Mouse (Mus musculus): Measurements from ENCODE around the gene Stxbp3.

Gene Stxbp3

GRCm38 (mm10) chr3:108795554-108796299 lies 44.6 kb downstream of the Stxbp3 start:
- no peak for DNase-seq

DNA sequence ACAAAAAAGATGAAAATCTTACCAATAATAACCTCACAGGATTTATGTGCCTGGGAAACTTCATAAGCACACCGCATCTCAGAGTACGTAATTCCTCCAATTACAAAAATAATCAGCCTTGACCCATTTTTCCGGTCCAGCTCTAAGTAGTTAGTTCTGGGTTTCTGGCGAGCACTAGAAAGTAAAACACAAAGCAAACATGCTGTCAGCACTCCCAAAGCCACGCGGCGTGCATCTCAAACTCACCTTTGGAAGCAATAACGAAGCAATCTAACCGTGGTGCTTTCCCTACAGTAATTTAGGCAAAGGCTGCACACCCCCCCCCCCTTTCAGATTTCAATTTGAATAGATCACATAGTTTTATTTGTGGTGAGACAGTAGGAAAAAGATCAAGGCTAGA lies 45.5 kb downstream of the Stxbp3 start:
- DNase-seq: no peak

DNA sequence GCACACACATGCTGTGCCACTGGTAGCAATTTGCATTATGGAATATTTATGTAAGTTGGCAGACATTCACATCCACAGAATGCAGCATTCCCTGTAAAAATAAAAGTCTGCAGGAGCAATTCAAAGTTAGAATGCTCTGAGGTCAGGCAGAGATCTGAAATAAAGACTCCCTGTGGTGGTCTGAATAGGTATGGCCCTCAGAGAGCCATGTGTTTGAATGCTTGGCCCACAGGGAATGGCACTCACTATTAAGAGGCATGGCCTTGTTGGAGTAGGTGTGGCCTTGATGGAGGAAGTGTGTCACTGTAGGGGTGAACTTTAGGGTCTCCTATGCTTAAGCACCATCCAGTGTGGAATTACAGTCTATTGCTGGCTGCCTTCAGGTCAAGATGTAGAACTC lies 47.9 kb downstream of the Stxbp3 start:
- DNase-seq: no peak

GRCm38 (mm10) chr3:108791054-108791706 lies 49.1 kb downstream of the Stxbp3 start:
- DNase-seq: no peak

DNA sequence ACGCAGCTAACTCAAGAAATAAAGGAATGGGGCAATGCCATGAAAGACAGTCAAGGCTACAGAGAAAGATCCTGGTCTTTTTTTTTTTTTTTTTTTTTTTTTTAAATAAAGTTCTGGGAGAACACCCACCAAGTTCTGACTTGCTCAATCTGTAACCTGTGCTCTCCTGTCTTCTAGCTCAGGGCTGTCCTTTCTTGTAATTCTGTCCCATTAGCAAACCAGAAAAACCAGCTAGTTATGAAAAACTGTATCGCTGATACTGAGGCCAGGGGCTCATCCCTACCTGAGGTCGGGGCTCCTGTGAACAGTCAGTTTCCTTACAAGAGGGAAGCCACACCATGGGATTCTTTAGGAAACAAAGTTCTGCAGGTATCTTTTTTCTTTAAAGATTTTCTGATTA lies 49.8 kb downstream of the Stxbp3 start:
- DNase-seq: no peak

- no peak for DNase-seq
These were observed 51.0 kb downstream of the Stxbp3 start for GRCm38 (mm10) chr3:108789299-108789698.

DNA sequence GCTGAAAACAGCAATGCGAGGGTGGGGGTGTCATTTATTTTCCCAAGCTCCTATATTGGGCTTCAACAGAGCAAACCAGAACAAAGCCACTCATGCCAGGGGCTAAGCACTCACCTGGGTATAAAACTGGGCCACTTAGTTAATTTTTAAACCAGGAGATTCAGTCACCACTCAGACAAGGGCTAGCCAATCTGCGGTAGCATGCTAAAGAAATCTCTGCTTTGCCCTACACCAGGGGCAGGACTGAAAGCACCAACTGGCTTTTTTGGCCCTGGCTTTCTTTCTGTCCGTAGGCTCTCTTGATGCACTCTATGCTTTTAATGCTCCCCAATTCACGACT lies 51.9 kb downstream of the Stxbp3 start:
- DNase-seq: no peak

DNA sequence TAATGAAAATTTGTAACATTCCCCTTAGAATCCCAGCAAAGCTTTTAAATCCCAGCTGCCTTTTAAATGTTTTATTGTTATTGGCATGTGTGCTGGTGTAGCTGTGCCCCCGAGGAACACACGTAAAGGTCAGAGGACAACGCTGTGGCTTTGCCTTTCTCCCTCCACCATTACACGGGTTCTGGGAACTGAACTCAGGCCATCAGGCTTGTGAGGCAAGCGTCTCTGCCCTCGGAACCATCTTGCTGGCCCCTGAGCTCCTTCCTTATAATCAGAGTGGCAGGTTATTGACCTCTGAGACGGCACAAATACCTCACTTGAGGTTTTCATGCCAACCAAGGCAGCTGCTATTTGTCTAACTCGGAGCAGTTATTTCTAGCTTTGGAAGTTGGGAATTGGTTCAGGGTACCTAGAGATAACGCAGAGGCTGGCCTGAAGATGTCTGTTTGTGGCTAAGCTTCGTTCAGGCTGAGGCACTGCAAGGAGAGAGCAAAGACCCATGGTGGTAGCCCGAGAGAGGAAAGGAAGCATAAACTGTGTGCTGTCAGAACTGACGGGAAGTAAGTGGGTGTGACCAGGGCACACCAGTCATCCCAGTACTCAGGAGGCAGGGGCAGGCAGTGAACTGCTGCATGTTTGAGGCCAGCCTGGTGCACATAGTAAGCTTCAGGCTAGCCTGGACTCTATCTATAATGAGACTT lies 52.4 kb downstream of the Stxbp3 start:
- no peak for DNase-seq

DNA sequence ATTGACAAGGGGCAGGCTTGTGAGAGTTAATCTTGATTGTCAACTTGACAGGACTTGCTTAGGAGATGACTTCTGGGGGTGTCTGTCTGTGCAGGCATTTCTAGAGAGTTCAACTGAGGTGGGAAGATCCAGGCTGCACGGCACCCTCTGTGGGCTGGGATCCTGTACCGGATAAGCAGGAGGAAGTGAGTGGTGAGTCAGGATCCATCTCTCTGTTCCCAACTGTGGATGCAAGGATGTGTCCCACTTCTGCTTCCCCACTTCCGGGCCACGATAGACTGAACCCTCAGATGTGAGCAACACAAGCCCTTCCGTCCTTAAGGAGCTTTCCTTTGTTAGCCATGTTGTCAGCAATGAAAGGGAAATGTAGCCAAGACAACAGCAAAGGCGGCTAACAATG lies 53.8 kb downstream of the Stxbp3 start:
- no peak for DNase-seq

DNA sequence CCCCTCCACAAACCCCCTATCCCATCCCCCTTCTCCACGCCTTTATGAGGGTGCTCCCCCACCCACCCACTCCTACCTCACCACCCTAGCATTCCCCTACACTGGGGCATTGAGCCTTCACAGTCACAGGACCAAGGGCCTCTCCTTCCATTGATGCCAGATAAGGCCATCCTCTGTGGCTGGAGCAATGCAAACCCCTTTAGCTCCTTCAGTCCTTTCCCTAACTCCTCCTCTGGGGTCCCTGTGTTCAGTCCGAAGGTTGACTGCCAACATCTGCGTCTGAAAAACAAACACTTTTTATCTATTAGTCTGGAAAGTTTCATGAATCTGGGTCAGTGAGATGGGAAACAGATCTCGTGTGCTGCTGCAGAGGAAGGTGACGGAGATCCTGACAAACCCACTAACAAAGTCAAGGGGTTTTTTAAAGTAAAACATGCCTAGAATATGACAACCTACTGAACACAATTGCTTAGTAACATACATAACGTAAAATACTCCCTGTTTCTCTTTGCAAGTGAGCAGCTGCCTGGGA lies 57.9 kb downstream of the Stxbp3 start:
- no peak for DNase-seq

DNA sequence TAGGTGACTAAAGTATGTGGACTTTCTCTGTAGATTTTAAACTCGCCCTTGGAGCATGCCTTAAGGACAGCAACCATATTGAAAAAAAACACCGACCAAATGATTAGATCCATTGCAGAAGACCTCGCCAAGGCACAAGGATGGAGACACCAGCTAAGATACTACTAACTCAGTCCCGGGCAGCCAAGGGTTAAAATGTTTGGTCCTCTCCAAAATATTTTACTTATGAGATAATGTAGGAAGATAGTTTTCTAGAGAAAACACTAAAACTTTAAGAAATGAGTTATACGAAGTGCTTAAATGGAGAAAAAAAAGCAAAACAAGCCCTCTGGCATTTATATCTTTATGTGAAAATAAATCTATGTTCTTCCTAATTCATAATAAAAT lies 58.4 kb downstream of the Stxbp3 start:
- no peak for DNase-seq

- DNase-seq: no peak
These were observed 59.0 kb downstream of the Stxbp3 start for GRCm38 (mm10) chr3:108781238-108781883.

DNA sequence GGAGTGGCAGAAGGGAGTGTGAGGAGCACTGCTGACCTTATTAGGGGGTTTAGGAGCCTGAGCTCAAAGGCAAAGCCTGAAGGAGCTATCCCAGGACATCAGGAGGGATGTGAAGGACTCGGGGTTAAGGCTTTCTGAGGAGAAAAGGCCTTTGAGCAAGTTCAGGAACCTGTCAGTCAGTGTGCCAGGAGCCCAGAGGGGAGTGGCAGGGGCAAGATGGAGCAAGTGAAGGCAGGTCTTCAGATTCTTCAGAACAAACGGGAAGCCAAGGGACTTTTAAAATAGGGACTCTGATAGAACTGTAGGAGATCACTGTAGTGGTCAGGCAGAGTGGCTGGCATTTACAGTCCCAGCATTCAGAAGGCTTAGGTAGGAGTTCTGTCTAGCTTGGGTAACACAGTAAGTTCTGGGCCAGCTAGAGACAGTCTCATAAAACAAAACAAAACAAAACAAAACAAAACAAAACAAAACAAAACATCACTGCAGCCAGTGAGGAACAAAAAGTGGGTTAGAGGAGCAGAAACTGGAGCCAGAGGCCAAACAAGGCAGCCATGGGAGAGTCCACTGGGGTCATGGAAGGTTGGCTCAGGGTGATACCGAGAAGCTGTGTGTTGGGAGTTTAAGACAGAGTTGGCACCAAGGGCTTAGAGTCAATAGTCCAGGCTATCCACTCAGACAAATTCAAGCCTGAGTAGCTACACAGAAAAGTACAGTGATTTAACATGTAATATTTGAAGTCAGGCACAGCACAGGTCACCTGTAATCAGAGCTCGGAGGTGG lies 61.4 kb downstream of the Stxbp3 start:
- DNase-seq: no peak

DNA sequence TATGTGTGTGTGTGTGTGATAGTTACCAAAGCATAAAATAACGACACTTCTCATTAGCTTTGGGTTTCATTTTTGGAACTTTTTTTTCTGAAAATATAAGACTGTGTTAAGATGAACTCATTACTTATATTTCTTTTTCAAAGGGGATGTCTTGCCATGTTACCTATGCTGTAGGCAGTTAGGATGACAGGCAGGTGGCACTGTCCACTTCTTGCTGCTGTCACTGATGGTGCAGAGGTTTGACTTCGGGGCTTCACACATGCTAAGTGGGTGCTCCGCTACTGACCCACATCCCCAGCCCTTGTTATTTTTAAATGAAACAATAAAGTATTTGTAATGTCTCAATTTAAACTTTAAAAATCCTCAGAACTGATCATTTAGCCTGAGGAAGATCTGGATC lies 67.5 kb downstream of the Stxbp3 start:
- no peak for DNase-seq

DNA sequence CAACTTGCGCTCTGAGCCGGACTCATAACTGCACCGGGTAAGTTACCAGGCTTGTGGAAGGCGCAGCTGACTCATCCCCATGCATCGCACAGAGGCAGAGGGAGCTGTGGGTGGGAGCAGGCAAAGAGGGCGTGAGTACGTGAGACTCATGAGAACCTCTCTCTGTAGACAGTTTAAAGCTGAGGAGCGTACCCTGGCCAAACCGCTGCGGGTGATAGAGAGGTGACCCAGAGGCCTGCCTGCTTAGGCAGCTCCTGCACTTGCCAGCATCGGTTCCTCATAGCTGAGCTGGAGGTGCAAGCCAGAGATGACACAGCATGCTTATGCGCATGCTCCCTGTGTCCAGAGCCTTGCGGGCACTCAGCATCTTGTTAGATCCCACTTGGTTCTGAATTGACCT lies 68.1 kb downstream of the Stxbp3 start:
- DNase-seq: no peak

DNA sequence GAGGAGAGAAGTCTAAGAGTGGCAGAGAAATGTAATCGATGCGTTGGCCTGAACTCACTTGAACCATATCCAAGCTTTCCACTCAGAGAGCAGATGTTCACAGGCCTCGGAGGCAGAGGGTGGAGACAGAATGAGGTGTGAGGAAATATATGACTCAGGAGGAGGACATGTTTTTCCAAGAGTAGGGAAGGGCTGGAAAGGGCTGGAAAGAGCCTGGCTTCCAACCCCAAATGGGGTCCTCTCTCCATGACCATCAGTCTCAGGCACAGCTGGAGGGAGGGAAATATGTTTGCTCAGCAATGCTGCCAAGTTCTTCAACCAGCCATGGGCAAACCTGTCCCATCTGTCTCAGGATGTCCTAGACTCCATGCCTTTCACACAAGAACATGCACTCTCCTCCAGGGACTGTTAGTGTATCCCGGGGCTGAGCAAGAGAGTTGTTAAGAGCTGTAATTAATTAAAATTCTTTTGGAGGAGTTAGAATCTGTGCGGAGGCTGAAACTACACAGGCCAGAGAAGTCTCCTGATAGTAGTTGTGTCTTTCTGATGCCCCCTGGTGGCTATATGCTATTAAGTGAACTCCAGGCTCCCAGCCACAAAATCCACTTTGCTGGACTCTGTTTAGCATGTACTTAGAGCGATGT lies 69.5 kb downstream of the Stxbp3 start:
- peak; percentile 40 for DNase-seq

GRCm38 (mm10) chr3:108769547-108769946 lies 70.8 kb downstream of the Stxbp3 start:
- no peak for DNase-seq

GRCm38 (mm10) chr3:108767416-108767815 lies 72.9 kb downstream of the Stxbp3 start:
- no peak for DNase-seq

- DNase-seq: no peak
These were observed 73.4 kb downstream of the Stxbp3 start for GRCm38 (mm10) chr3:108766943-108767342.

DNA sequence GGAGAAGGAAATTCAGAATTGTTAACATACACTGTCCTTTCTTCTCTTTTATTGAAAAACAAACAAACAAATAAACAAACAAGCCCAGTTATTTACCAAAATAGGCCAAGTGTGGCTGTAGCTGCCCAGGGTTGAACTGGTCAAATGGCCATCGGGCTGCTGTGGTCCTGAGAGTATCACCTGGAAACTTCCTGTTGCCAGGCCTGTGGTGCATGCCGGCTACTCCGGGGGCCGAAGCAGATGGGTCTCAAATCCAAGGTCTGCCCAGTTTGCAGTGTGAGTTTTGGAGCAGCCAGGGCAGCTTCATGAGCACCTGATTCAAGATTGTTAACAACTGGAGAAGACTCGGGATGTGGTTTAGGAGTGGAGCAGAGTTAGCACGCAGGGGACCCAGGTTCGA lies 74.8 kb downstream of the Stxbp3 start:
- no peak for DNase-seq

DNA sequence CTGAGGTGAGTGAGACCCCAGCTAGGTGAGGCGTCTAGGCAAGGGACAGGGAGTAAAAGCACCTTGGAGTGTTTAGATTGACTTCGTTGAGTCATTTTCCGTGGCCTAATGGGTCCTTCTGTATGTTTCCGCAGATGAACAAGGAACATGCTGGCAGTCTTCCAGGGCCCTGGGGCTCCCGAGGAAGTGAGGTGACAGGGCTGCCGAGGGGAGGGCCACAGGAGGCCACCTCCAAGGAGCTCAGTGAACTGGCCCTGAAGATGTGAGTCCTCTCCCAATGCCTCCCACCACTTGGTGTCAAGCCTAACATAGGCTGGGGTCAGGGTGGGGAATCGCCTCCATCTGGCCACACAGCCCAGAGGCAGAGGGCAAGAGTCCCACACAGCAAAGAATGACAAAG lies 75.3 kb downstream of the Stxbp3 start:
- DNase-seq: no peak

GRCm38 (mm10) chr3:108763691-108764090 lies 76.6 kb downstream of the Stxbp3 start:
- DNase-seq: no peak

Measured in right cerebral cortex, postnatal 14 days (tissue).